Mouse (Mus musculus) layer of hippocampus, postnatal 10 days (tissue): ENCODE measurements around the gene Ticrr. TPM values are rescaled to one million over a fixed set of nuclear protein-coding genes. Genes with fewer than 3 reads are reported as not detected.

ENCODE experiments used
- DNase-seq, 2 experiments: peaks; one replicate each; pipeline ENCODE4 v3.0.0; 2021; ENCODE audit warnings: low spot score in 2 of 2
- total RNA-seq, 2 experiments: library from RNA; stranded (reverse); gene quantifications; 2 replicates each; pipeline ENCODE4 v1.2.3; 2021

Ticrr gene
- total RNA-seq, 2 experiments from 2014 or later, result 0.96 to 1.3 TPM

GRCm38 (mm10) chr7:79744051-79744450 lies 84.1 kb downstream of the Ticrr start:
- no peak for DNase-seq

- DNase-seq, result no peak
Measured at GRCm38 (mm10) chr7:79744585-79744984, 84.6 kb downstream of the Ticrr start.

GRCm38 (mm10) chr7:79747659-79748058 lies 87.7 kb downstream of the Ticrr start:
- no peak for DNase-seq

Other genes with a start within 250 kb of the Ticrr start
- 10 to 100 TPM; 83.3 to 96.9 TPM for gene Polg, start 193.8 kb upstream of the Ticrr start, total RNA-seq
- 1 to 10 TPM; 1.4 to 3.2 TPM for gene Rhcg, start 42.5 kb upstream of the Ticrr start, total RNA-seq
- gene Kif7, start 55.5 kb downstream of the Ticrr start, total RNA-seq, result 1 to 10 TPM; 3.7 to 3.8 TPM
- under 1 TPM; 0.18 to 0.22 TPM for gene Plin1, start 72.7 kb downstream of the Ticrr start, total RNA-seq
- 10 to 100 TPM; 10.4 to 11.7 TPM for gene Pex11a, start 82.9 kb downstream of the Ticrr start, total RNA-seq
- gene Wdr93, start 83.0 kb downstream of the Ticrr start, total RNA-seq, result under 1 TPM; 0.21 to 0.25 TPM
- under 1 TPM in 1 of 2 experiments, not detected in 1; 0.57 TPM for gene Mesp1, start 133.6 kb downstream of the Ticrr start, total RNA-seq
- gene Mesp2, start 150.5 kb downstream of the Ticrr start, total RNA-seq, result 1 to 10 TPM; 1.6 to 1.8 TPM
- 1 to 10 TPM; 5.6 to 6.0 TPM for gene Anpep, start 200.9 kb downstream of the Ticrr start, total RNA-seq